Mouse (Mus musculus): ENCODE data around the gene Ghdc. TPM values are rescaled to one million over a fixed set of nuclear protein-coding genes. Genes with fewer than 3 reads are reported as not detected.

Ghdc gene
- polyA plus RNA-seq, 1 experiment from 2014 or later: 4.7 TPM

DNA sequence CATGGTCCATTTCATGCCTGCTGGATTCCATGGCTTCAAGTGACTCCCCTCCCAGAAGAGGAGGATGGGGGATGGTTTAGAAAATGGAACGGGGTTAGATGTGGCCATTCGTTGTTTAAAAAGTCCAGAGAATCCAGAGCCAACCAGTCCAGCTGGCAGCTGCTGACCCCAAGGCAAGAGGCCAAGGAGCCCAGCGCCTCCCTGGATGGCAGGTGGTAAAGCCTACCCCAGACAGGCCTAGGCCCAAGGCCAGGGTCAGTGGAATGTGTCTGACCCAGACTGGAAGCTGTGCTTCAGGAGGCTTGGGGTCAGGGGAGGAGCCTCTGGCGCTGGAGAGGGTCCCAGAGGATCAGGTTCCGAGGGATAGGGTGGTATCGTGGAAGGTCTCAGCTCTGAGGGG, 29.4 kb downstream of the Ghdc start:
- no peak for ATAC-seq (ENCODE audit: low FRiP score)
- WGBS: 75% methylated on average over 6 of the region's 6 CpGs
- H3K4me2 ChIP-seq (replicated peaks): no peak overlapping the region
- no peak overlapping the region for H3K4me3 ChIP-seq
- no peak overlapping the region for H3K9ac ChIP-seq
- H3K27me3 ChIP-seq: no peaks in the 10 kb centered on the region
- peaks cover 15% of the 10 kb centered on the region for H3K4me1 ChIP-seq
- H3K36me3 ChIP-seq: 0 out of 2 replicates have a peak, but pooled peaks cover 4% of the 10 kb centered on the region
- no peaks in the 10 kb centered on the region for H3K9me3 ChIP-seq (replicated peaks)
- no peak overlapping the region for H3K27ac ChIP-seq

DNA sequence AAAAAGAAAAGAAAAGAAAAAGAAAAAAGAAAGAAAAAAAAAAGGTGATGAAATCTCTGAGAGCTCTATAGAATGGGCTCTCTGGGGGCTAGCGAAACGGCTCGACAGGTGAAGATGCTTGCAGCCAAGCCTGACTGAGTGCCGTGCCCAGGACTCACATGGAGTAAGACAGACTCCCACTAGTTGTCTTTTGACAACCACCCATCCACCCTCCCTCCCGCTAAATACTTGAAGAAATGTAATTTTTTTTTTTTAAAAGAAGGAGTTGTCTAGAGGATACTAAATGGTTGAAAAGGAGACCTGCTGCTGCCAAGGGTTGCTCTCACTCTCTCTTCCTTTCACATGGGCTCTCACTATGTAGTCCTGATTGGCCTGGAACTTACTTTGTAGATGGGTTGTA, 32.0 kb downstream of the Ghdc start:
- H3K36me3 ChIP-seq: 0 out of 2 replicates have a peak, but pooled peaks cover 4% of the 10 kb centered on the region
- H3K4me1 ChIP-seq: peaks cover 20% of the 10 kb centered on the region
- no peaks in the 10 kb centered on the region for H3K9me3 ChIP-seq (replicated peaks)
- H3K4me2 ChIP-seq (replicated peaks): peak overlapping the region; percentile 89
- no peak overlapping the region; the same call in 1 of the 2 replicates for H3K27ac ChIP-seq
- H3K27me3 ChIP-seq: no peaks in the 10 kb centered on the region
- WGBS: 29% methylated on average over 5 of the region's 5 CpGs
- peak overlapping the region; percentile 84 for H3K4me3 ChIP-seq
- ATAC-seq (ENCODE audit: low FRiP score): 0 out of 2 replicates have a peak, but pooled peaks have one; percentile 9
- H3K9ac ChIP-seq: peak overlapping the region; percentile 36; the same call in 1 of the 2 replicates

DNA sequence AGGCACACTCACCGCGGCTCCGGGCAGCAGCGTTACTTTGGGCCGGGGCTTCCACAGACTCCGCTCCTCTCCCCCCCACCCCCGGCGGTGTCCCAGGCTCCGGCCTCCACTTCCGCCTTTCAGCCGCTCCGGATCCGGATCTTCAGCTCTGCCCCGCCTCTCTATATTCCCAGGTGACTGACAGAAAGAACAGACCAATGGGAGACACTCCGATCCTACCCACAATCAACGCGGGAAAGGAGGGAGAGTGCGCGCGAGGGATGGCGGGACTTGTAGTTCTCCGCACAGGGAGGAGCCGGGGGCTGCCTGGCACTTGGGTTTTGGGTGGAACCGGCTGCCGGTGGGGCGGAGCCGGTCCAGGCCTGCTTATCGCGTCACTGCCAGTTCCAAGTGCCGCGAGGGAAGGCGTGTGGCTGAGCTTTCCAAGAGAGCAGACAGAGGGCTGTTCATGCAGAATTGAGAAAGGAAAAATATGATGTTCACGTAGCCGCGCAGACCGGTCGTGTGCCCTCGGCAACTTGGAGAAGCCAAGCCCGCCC, 32.6 kb downstream of the Ghdc start, which contains the start of gene Rab5c:
Gene Rab5c, minus strand, starts transcription at position 150 of the 539 bp plus-strand sequence.
- Histone ChIP-seq H3K4me2 (replicated peaks) (peak within 1 kb of the TSS; percentile 89), H3K27ac (peak within 1 kb of the TSS; percentile 76), H3K4me3 (peak within 1 kb of the TSS; percentile 84), H3K9me3 (replicated peaks) (no peaks in the 10 kb centered on the region), H3K4me1 (peaks cover 20% of the 10 kb centered on the region), H3K27me3 (no peaks in the 10 kb centered on the region), H3K36me3 (peaks cover 5% of the 10 kb centered on the region; the same call in 1 of the 2 replicates), H3K9ac (peak within 1 kb of the TSS; percentile 93)
- WGBS: under 1% methylated on average over 39 of the region's 39 CpGs
- peak; percentile 99 for ATAC-seq (ENCODE audit: low FRiP score)

DNA sequence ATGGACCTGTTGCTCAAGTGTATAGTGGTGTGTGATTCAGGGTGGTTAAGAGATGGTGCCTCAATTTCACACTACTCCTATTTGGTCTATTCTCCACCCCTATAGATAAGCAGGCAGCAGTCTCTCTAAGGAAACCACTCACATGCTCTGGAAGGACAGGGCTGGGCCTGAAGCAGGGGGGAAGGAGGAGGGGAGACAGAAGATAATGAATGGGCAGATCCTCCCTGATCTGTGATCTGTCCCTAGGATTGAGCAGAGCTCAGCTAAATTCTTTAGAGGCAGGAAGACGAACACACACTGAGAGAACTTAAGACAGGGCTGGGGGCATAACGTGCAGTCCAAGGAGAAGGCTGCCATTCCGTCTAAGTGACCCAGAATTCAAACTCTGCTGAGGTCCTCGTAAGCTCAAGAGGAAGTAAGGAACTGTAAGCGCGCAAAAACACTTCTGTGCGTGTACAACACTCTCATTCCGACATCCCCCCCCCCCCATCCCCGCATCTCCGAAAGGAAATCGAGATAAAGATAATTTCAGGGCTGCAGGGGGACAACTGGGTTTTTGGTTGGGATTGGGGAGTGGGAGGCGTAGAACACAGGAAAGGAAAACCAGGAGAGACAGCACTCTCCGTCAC, 33.5 kb downstream of the Ghdc start:
- Histone ChIP-seq H3K27me3 (no peaks in the 10 kb centered on the region), H3K9me3 (replicated peaks) (no peaks in the 10 kb centered on the region), H3K4me2 (replicated peaks) (peak overlapping the region; percentile 89), H3K4me1 (peaks cover 20% of the 10 kb centered on the region), H3K36me3 (peaks cover 14% of the 10 kb centered on the region; the same call in 1 of the 2 replicates), H3K27ac (no peak overlapping the region), H3K9ac (peak overlapping the region; percentile 93), H3K4me3 (peak overlapping the region; percentile 84)
- 3% methylated on average over 13 of the region's 13 CpGs for WGBS
- ATAC-seq (ENCODE audit: low FRiP score): no peak

DNA sequence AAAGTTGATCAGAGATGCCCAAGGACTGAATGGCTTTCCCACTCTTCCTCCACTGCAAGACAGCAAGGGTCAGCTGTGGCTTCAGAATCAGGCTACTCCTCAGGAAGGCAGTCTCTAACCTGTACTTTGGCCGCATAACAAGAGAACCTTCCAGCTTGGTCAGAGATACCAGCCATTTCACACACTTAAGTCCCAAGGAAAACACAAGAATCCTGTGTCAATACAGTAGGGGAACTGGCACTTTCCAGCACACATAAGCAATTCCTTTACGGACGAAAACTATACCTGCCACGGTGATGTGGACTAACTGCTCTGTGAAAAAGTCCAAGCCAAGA, 34.0 kb downstream of the Ghdc start:
- peaks cover 20% of the 10 kb centered on the region for H3K4me1 ChIP-seq
- peaks cover 14% of the 10 kb centered on the region; the same call in 1 of the 2 replicates for H3K36me3 ChIP-seq
- no peaks in the 10 kb centered on the region for H3K9me3 ChIP-seq (replicated peaks)
- H3K4me3 ChIP-seq: peak overlapping the region; percentile 84
- no peak for ATAC-seq (ENCODE audit: low FRiP score)
- H3K27ac ChIP-seq: no peak overlapping the region
- no peak overlapping the region for H3K9ac ChIP-seq
- 83% methylated on average over 4 of the region's 4 CpGs for WGBS
- H3K4me2 ChIP-seq (replicated peaks): peak overlapping the region; percentile 89
- no peaks in the 10 kb centered on the region for H3K27me3 ChIP-seq

DNA sequence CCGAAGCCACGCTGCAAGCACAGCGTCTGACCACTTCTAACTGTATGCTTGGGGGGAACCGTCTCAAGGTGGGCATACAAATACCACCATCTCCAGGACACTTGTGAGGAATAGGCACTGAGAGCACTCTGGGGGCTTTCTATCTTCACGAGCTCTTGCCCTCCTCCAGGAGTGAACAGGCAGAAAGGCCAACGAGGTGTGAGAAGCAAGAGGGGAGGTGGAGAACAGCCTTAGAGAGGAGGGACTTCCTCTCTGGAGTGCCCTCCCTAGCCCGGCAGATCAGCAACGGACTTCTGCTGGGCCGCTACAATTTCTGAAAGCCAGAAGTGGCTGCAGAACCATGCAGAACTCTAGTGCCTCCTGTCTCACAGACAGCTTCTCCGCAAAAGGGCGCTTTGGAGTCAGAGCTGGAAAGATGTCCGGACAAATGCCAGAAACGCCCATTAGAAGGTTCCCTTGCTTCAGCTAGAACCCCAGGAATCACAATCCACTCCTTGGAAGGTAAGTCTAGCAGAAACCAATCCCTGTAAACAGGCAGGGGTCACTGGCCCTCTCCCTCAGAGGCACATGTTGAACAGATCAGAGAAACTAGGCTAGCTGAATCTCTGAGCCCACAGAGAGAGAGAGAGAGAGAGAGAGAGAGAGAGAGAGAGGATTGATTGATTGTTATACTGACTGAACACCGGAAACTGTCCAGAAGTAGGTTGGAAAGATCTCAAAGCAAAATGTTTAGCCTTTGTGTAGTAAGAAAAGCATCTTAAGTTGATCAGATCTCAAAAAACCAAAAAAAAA, 34.6 kb downstream of the Ghdc start:
- no peaks in the 10 kb centered on the region for H3K27me3 ChIP-seq
- WGBS: 80% methylated on average over 14 of the region's 14 CpGs
- H3K9ac ChIP-seq: 0 out of 2 replicates have a peak overlapping the region, but pooled peaks have one; percentile 18
- H3K4me2 ChIP-seq (replicated peaks): peak overlapping the region; percentile 22; the same call in 1 of the 2 replicates
- H3K27ac ChIP-seq: no peak overlapping the region
- peaks cover 20% of the 10 kb centered on the region for H3K4me1 ChIP-seq
- ATAC-seq (ENCODE audit: low FRiP score): no peak
- H3K9me3 ChIP-seq (replicated peaks): no peaks in the 10 kb centered on the region
- peaks cover 10% of the 10 kb centered on the region; the same call in 1 of the 2 replicates for H3K36me3 ChIP-seq
- H3K4me3 ChIP-seq: peak overlapping the region; percentile 11; the same call in 1 of the 2 replicates

DNA sequence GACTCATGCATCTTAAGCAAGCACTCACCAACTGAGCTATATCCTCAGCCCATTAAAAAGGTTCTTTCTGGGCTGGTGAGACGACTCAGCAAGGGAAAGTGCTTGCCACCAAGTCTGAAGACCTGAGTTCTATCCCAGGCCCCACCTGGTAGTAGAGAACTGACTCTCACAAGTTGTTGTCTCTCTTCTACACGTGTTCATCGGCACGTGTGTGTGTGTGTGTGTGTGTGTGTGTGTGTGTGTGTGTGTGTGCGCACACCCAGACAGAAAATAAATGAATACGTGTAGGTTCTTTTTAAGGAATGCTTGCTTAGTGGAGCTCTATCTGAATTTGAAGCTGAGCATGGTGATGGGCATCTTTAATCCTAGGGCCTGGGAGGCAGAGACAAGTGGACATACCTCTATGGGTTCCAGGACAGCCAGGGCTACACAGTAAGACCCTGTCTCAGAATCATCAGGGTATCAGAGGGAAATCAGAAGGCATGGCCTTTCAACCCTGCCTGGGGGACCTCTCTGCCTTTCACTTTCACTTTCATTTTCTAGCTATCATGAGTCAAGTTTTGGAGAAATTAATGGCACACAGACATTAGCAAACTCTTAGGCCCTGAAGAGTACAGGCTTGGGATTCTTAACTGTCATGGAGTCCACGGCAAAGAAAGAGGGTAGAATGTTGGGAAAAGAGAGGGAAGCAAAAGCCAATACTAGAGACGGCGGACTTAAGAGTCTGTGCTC, 35.5 kb downstream of the Ghdc start:
- no peaks in the 10 kb centered on the region for H3K27me3 ChIP-seq
- no peak overlapping the region for H3K9ac ChIP-seq
- peaks cover 20% of the 10 kb centered on the region for H3K4me1 ChIP-seq
- ATAC-seq (ENCODE audit: low FRiP score): no peak
- WGBS: 92% methylated on average over 9 of the region's 9 CpGs
- H3K4me3 ChIP-seq: no peak overlapping the region
- no peak overlapping the region for H3K4me2 ChIP-seq (replicated peaks)
- no peaks in the 10 kb centered on the region for H3K9me3 ChIP-seq (replicated peaks)
- no peak overlapping the region for H3K27ac ChIP-seq
- peaks cover 10% of the 10 kb centered on the region; the same call in 1 of the 2 replicates for H3K36me3 ChIP-seq

DNA sequence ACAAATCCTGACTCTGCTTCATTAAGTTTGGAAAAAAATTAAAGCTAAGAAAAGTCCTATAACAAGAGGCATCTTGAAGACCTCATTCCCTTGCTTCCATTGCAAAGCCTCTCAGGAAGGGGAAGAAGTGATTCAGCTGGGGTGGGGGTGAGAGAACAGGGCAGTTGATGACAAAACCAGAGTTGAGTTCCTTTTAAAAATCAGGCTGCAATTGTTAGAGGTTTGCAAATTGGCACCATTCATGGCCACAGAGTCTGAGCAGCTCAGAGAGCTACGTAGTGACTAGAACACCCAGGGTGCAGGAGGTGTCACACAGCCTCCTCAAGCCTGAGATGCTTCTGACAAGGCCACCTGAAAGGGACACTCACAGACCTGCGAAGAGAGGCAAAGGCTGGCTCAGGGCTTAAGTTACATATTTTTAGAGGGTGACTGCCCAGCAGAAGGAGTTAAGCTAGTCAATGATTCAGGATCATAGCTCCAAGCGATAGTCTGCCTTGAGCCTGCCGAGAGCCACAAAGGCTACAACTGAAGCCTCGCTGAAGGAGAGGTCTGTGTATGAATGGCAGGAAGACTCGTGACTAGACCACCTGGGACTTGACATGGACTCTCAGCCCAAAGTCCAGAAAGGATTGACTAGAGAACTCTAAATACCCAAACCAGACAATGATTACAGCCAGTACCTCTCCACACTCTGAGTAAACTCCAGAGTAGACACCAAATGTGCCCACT, 40.1 kb downstream of the Ghdc start:
- Histone ChIP-seq H3K27me3 (no peaks in the 10 kb centered on the region), H3K36me3 (peaks cover 21% of the 10 kb centered on the region), H3K4me1 (no peaks in the 10 kb centered on the region), H3K4me3 (no peak overlapping the region), H3K27ac (no peak overlapping the region), H3K9ac (no peak overlapping the region), H3K9me3 (replicated peaks) (no peaks in the 10 kb centered on the region), H3K4me2 (replicated peaks) (no peak overlapping the region)
- WGBS: 90% methylated on average over 6 of the region's 6 CpGs
- ATAC-seq (ENCODE audit: low FRiP score): no peak

DNA sequence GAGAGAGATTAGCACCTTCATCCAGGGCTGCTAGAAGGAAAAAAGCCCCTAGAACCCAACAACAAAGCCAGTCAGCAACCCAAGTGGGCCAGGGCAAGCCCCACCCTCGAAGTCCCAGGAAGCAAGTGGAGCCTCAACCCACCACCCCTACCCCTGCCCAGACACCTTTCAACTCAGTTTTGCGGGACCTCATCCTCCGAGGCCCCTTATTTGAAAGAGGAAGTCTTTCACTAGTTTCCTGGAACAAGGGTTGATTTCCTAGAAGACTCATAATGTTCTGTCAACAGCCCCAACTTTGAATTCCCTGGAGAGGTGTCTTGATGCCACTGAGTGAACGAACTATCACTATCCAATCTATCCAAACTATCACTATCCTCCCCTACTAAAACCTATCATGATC, 40.8 kb downstream of the Ghdc start:
- H3K9ac ChIP-seq: no peak overlapping the region
- H3K36me3 ChIP-seq: peaks cover 21% of the 10 kb centered on the region
- no peak overlapping the region for H3K27ac ChIP-seq
- 95% methylated on average over 4 of the region's 4 CpGs for WGBS
- H3K9me3 ChIP-seq (replicated peaks): no peaks in the 10 kb centered on the region
- no peak for ATAC-seq (ENCODE audit: low FRiP score)
- no peaks in the 10 kb centered on the region for H3K27me3 ChIP-seq
- H3K4me1 ChIP-seq: peaks cover 4% of the 10 kb centered on the region
- no peak overlapping the region for H3K4me2 ChIP-seq (replicated peaks)
- no peak overlapping the region for H3K4me3 ChIP-seq

DNA sequence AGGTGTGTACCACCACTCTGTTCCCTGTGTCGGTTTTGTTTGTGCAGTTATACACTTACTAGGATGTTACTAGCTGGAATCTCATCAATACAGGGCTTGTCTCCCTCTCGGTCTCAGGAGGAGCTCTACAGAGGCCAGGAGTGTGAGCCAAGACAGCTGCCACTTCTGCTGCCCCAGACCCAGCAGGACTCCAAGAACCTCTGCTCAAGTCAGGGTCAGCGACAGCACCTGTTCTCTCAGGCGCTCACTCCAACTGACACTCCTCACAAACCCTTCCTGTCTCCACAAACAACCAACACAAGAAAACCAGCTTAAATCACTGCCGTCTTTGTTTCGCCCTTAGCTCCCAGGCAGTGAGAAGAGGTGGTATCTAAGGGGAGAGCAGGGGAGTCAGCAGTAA, 42.2 kb downstream of the Ghdc start:
- Histone ChIP-seq H3K27me3 (no peaks in the 10 kb centered on the region), H3K9ac (no peak overlapping the region), H3K4me1 (peaks cover 6% of the 10 kb centered on the region), H3K9me3 (replicated peaks) (no peaks in the 10 kb centered on the region), H3K4me3 (no peak overlapping the region), H3K36me3 (peaks cover 21% of the 10 kb centered on the region), H3K27ac (no peak overlapping the region), H3K4me2 (replicated peaks) (no peak overlapping the region)
- WGBS: 87% methylated on average over 6 of the region's 6 CpGs
- no peak for ATAC-seq (ENCODE audit: low FRiP score)

DNA sequence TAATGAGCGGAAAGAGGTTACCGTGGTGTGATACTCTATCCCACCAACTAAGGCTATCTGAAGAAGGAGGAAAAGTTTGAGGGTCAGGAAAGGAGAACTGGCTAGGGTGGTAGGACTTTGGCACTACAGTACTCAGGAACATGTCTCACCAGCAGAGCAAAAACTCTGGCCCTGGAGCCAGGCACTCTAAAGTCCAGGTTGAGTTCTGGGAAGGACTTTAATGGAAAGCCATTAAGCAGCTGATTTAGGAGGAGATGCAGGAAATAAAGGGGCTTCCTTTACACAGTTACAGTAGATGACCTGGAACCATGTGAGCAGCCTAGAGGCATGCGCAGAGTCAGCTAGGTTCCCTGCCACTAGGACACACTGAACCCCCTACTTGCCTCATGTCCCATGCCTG, 43.6 kb downstream of the Ghdc start:
- no peak overlapping the region for H3K4me2 ChIP-seq (replicated peaks)
- WGBS: 93% methylated on average over 3 of the region's 3 CpGs
- ATAC-seq (ENCODE audit: low FRiP score): no peak
- no peaks in the 10 kb centered on the region for H3K9me3 ChIP-seq (replicated peaks)
- H3K36me3 ChIP-seq: peaks cover 10% of the 10 kb centered on the region
- H3K27ac ChIP-seq: no peak overlapping the region
- H3K27me3 ChIP-seq: no peaks in the 10 kb centered on the region
- H3K4me3 ChIP-seq: no peak overlapping the region
- H3K9ac ChIP-seq: no peak overlapping the region
- peaks cover 10% of the 10 kb centered on the region for H3K4me1 ChIP-seq
